Mouse (Mus musculus) brain, embryonic 14.5 days (tissue): ENCODE results near the gene Zhx3. TPM values are rescaled to one million over a fixed set of nuclear protein-coding genes. Genes with fewer than 3 reads are reported as not detected.

Experiments used
- DNase-seq: peaks from one replicate; pipeline ENCODE4 v3.0.0-alpha.2; 2011; ENCODE audit warnings: low read depth
- CTCF ChIP-seq: fragments of 200-500 bp; IDR thresholded peaks from 2 replicates; pipeline ENCODE4 v1.5.1; 2012; ENCODE audit warnings: inconsistent platforms, mild to moderate bottlenecking, moderate library complexity, borderline replicate concordance; ENCODE audit not compliant: insufficient read depth, insufficient read length; ENCODE audit errors: extremely low read depth
- POLR2A ChIP-seq: fragments of 200-500 bp; IDR thresholded peaks from 2 replicates; pipeline ENCODE4 v1.6.1; 2012; ENCODE audit warnings: mild to moderate bottlenecking, inconsistent platforms, borderline replicate concordance; ENCODE audit not compliant: poor library complexity, insufficient read depth, insufficient read length, severe bottlenecking; ENCODE audit errors: extremely low read depth
- polyA plus RNA-seq: library from polyadenylated mRNA; depleted of rRNA; stranded (reverse); fragments of >200 nt; gene quantifications from 2 replicates; pipeline ENCODE4 v1.2.3, GENCODE M21; 2012

Zhx3 gene
- polyA plus RNA-seq, 1 experiment: 14.5 TPM

- DNase-seq: no peak
- TF ChIP-seq CTCF (no peak), POLR2A (no peak)
These were observed 74.6 kb downstream of the Zhx3 start for GRCm38 (mm10) chr2:160798206-160798605.

GRCm38 (mm10) chr2:160796973-160797372 lies 75.8 kb downstream of the Zhx3 start:
- peak; percentile 53 for DNase-seq

GRCm38 (mm10) chr2:160793117-160793516 lies 79.7 kb downstream of the Zhx3 start:
- no peak for DNase-seq
- TF ChIP-seq CTCF (no peak), POLR2A (no peak)

More at GRCm38 (mm10) chr2:160796973-160797372, 75.8 kb downstream of the Zhx3 start:
- no peak for TF ChIP-seq POLR2A
- no peak for TF ChIP-seq CTCF

- TF ChIP-seq POLR2A (no peak), CTCF (no peak)
- no peak for DNase-seq
These were observed 83.1 kb downstream of the Zhx3 start for GRCm38 (mm10) chr2:160789741-160790140.

GRCm38 (mm10) chr2:160789046-160789445 lies 83.8 kb downstream of the Zhx3 start:
- TF ChIP-seq POLR2A: no peak
- no peak for TF ChIP-seq CTCF
- no peak for DNase-seq

- peak; percentile 83 for DNase-seq
- TF ChIP-seq POLR2A (no peak), CTCF (no peak)
These were observed 86.5 kb downstream of the Zhx3 start for GRCm38 (mm10) chr2:160786333-160786732.

- TF ChIP-seq POLR2A (no peak), CTCF (no peak)
- no peak for DNase-seq
These were observed 92.0 kb downstream of the Zhx3 start for GRCm38 (mm10) chr2:160780834-160781219.

GRCm38 (mm10) chr2:160780154-160780833 lies 92.5 kb downstream of the Zhx3 start:
- DNase-seq: no peak
- TF ChIP-seq POLR2A (no peak), CTCF (no peak)

- DNase-seq: no peak
- TF ChIP-seq CTCF: no peak
These were observed 94.8 kb downstream of the Zhx3 start for GRCm38 (mm10) chr2:160778034-160778433.

- TF ChIP-seq CTCF (no peak), POLR2A (no peak)
- no peak for DNase-seq
These were observed 101.2 kb downstream of the Zhx3 start for GRCm38 (mm10) chr2:160771325-160772276.

- DNase-seq: peak; percentile 24
- TF ChIP-seq CTCF (no peak), POLR2A (no peak)
These were observed 101.9 kb downstream of the Zhx3 start for GRCm38 (mm10) chr2:160770871-160771270.

- no peak for TF ChIP-seq CTCF
- TF ChIP-seq POLR2A: no peak
- no peak for DNase-seq
These were observed 102.4 kb downstream of the Zhx3 start for GRCm38 (mm10) chr2:160770409-160770808.

- DNase-seq: no peak
These were observed 103.8 kb downstream of the Zhx3 start for GRCm38 (mm10) chr2:160768997-160769396.

More at GRCm38 (mm10) chr2:160768997-160769396, 103.8 kb downstream of the Zhx3 start:
- TF ChIP-seq CTCF (no peak), POLR2A (no peak)
